Mouse (Mus musculus) lung, adult 2 months (tissue): Measurements from ENCODE around the gene Akap9. TPM values are rescaled to one million over a fixed set of nuclear protein-coding genes. Genes with fewer than 3 reads are reported as not detected.
"Not testable (repeated sequence)": the region's sequence is repeated elsewhere in the genome, so short reads cannot be mapped to it uniquely, and the experiment has no call there.

Experiments used
- DNase-seq: peaks from one replicate; pipeline ENCODE4 v3.0.0; 2022
- H3K4me1 ChIP-seq: fragments of 200-500 bp; 2 replicates; pipeline ENCODE4 v1.6.1; 2011; ENCODE audit warnings: low read length; ENCODE audit not compliant: control insufficient read depth, insufficient read depth
- H3K4me3 ChIP-seq: fragments of 200-500 bp; replicated peaks from 2 replicates; pipeline ENCODE3; 2011; ENCODE audit warnings: low read depth, mild to moderate bottlenecking, control low read depth, low read length; ENCODE audit errors: extremely low read depth
- CTCF ChIP-seq: fragments of 200-500 bp; IDR thresholded peaks from 2 replicates; pipeline ENCODE4 v1.5.1; 2011; ENCODE audit warnings: mild to moderate bottlenecking, low read length, control low read depth; ENCODE audit not compliant: insufficient read depth
- POLR2A ChIP-seq: fragments of 200-500 bp; IDR thresholded peaks from 2 replicates; pipeline ENCODE4 v1.6.1; 2011; ENCODE audit warnings: low read depth, mild to moderate bottlenecking, control low read depth, low read length, borderline replicate concordance; ENCODE audit errors: extremely low read depth
- WGBS: fragments of 180-500 bp; shearing (Covaris S2); methylation state at CpG from one replicate; pipeline ENCODE4 v1.1.7; 2018; 5-methylcytosine and 5-hydroxymethylcytosine counted together
- polyA plus RNA-seq: library from polyadenylated mRNA; depleted of rRNA; stranded (reverse); fragments of >200 nt; gene quantifications from 2 replicates; pipeline ENCODE4 v1.2.3, GENCODE M21; 2012

Akap9 gene
- polyA plus RNA-seq, 1 experiment, result 6.9 TPM

GRCm38 (mm10) chr5:4004531-4005469 is 76.9 kb downstream of the Akap9 start:
- 66% methylated on average over 16 of the region's 16 CpGs for WGBS
- DNase-seq, result no peak
- Histone ChIP-seq H3K4me3 (no peak overlapping the region), H3K4me1 (no peaks in the 10 kb centered on the region)
- TF ChIP-seq POLR2A (no peak), CTCF (no peak)

- TF ChIP-seq CTCF (no peak), POLR2A (no peak)
- no peak for DNase-seq
- H3K4me3 ChIP-seq, result no peak overlapping the region
- 93% methylated on average over 3 of the region's 3 CpGs for WGBS
- no peaks in the 10 kb centered on the region for H3K4me1 ChIP-seq
These were observed 78.8 kb downstream of the Akap9 start for GRCm38 (mm10) chr5:4006606-4007005.

- Histone ChIP-seq H3K4me1 (no peaks in the 10 kb centered on the region), H3K4me3 (no peak overlapping the region)
- no peak for TF ChIP-seq CTCF
- no peak for TF ChIP-seq POLR2A
- WGBS, result 93% methylated on average over 10 of the region's 10 CpGs
- no peak for DNase-seq
These were observed 80.4 kb downstream of the Akap9 start for GRCm38 (mm10) chr5:4008266-4008665.

GRCm38 (mm10) chr5:4009540-4009939 is 81.7 kb downstream of the Akap9 start:
- TF ChIP-seq CTCF (no peak), POLR2A (no peak)
- Histone ChIP-seq H3K4me3 (no peak overlapping the region), H3K4me1 (no peaks in the 10 kb centered on the region)
- WGBS, result 77% methylated on average over 6 of the region's 6 CpGs
- DNase-seq, result no peak

GRCm38 (mm10) chr5:4017646-4018045 is 89.8 kb downstream of the Akap9 start:
- not testable (repeated sequence) for H3K4me3 ChIP-seq, DNase-seq, H3K4me1 ChIP-seq
- 89% methylated on average over 1 of the region's 1 CpGs for WGBS

GRCm38 (mm10) chr5:4019377-4019776 is 91.5 kb downstream of the Akap9 start:
- no peak for TF ChIP-seq CTCF
- no peak for TF ChIP-seq POLR2A
- H3K4me1 ChIP-seq, result peaks cover 4% of the 10 kb centered on the region; the same call in 1 of the 2 replicates
- 88% methylated on average over 4 of the region's 4 CpGs for WGBS
- no peak overlapping the region for H3K4me3 ChIP-seq
- DNase-seq, result no peak

- 91% methylated on average over 1 of the region's 1 CpGs for WGBS
- DNase-seq, result no peak
- Histone ChIP-seq H3K4me3 (no peak overlapping the region), H3K4me1 (peaks cover 4% of the 10 kb centered on the region; the same call in 1 of the 2 replicates)
- no peak for TF ChIP-seq POLR2A
- no peak for TF ChIP-seq CTCF
These were observed 92.2 kb downstream of the Akap9 start for GRCm38 (mm10) chr5:4020018-4020417.

- TF ChIP-seq POLR2A, result no peak
- WGBS, result 65% methylated on average over 13 of the region's 13 CpGs
- no peak for DNase-seq
- Histone ChIP-seq H3K4me3 (no peak overlapping the region), H3K4me1 (peaks cover 4% of the 10 kb centered on the region; the same call in 1 of the 2 replicates)
These were observed 95.3 kb downstream of the Akap9 start for GRCm38 (mm10) chr5:4023186-4023585.

GRCm38 (mm10) chr5:4023742-4024681 is 96.2 kb downstream of the Akap9 start:
- Histone ChIP-seq H3K4me3 (peak overlapping the region; percentile 16), H3K4me1 (peaks cover 4% of the 10 kb centered on the region; the same call in 1 of the 2 replicates)
- no peak for DNase-seq
- WGBS, result 48% methylated on average over 16 of the region's 16 CpGs
- TF ChIP-seq POLR2A, result no peak
